Mouse (Mus musculus): Measurements from ENCODE around the gene Crhr1.

Gene Crhr1

GRCm38 (mm10) chr11:104132580-104133441, at the start of gene Crhr1:
Gene Crhr1, plus strand, starts transcription at chr11:104132855.
- no peak for DNase-seq

- DNase-seq = no peak
Observed at GRCm38 (mm10) chr11:104083248-104083647, 49.4 kb upstream of the Crhr1 start.

- no peak for DNase-seq
Observed at GRCm38 (mm10) chr11:104083716-104084115, 48.9 kb upstream of the Crhr1 start.

DNA sequence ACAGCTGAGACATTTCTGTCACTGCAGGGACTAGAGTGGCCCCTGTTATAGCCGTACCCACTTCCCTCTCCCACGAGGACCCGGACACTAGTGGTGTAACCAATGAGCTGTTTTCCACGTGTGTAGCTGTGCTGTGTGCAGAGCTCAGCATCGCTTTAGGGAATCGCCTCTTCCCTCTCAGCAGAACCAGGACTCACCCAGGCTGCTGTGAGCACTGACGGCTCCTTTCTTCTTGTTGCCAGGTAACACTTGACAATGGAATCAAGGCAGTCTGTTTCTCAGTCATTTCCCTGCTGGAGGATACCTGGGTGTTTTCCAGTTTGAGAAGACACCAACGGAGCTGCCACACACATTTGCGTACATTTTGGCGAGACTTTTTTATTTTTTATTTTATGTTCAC, 44.1 kb upstream of the Crhr1 start:
- DNase-seq = no peak

DNA sequence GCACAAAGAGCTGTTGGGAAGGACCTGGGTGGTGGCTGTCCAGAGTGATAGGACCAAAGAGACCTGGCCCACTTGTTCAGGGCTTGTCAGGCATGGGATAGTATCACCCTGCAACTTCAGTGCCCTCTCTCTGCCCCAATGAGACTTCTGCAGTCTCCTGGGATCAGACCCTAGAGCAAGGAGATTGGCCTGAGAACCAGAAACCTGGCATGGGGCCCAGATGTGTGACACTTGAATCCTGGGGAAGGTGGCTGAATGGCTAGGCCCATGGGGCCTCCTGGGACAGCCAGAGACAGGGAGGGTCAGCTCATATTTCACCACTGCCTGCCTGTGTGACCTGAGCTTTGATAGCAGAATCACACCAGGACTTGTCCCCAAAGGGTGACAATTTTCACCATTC, 41.9 kb upstream of the Crhr1 start:
- DNase-seq = no peak

GRCm38 (mm10) chr11:104095151-104095550, 37.5 kb upstream of the Crhr1 start:
- DNase-seq = no peak

DNA sequence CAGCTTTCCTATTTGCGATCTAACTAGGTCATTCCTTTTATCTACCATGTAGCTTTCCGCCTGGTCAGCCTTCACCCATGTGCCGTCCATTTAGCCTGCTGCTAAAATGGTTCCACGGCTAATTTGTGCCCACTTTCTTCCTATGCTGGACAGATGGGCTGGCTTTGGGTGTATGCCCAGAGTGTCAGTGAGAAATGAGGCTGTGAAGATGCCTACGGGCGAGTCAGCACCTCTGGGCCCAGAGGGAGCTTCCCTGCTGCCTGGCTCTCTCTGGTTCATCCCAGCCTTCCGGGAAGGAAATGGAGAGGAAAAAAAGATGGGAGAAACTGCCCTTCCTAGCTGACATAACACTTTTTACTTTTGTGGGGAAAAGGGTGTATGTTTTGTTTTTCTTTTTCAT, 36.1 kb upstream of the Crhr1 start:
- no peak for DNase-seq

- DNase-seq = no peak
Observed at GRCm38 (mm10) chr11:104099542-104099941, 33.1 kb upstream of the Crhr1 start.

- no peak for DNase-seq
Observed at GRCm38 (mm10) chr11:104102641-104103040, 30.0 kb upstream of the Crhr1 start.

DNA sequence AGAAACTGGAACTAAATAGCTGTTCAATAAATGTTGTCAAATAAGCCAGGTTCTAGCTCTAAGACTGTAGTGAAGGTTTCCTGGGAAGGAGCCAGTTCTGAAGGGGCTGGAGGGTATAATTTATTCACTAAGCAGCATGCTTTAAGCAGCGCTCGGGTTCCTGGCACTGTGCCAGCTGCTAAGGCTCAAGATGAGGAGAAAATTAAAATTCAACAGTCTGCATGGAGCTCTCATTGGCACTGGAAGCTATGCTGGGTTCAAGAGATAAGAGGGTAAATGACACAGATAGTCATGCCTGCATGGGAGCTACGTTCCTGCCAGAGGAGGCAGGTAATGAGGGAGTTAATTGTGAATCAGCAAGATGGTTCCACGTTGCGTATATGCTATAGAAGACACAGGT, 26.3 kb upstream of the Crhr1 start:
- DNase-seq = no peak

DNA sequence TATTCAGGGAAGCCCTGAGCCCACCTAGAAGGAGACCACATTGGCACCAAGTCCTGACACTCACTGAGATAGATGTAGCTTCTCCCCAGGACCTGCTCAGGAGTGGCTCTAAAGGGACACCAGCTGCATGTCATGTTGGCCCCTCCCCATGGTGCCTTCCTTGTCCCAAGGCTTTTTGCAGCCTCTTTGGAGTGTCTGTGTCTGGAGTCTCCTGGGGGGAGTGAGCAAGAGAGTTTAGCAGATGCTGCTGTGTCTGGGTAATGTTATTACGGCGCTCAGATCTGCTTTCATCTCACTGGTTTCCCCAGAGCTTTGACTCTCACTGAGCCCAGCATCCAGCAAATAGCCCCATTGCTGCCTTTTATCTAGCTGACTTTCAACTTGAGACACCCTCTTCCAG, 25.7 kb upstream of the Crhr1 start:
- DNase-seq = no peak

GRCm38 (mm10) chr11:104110366-104110765, 22.3 kb upstream of the Crhr1 start:
- no peak for DNase-seq

DNA sequence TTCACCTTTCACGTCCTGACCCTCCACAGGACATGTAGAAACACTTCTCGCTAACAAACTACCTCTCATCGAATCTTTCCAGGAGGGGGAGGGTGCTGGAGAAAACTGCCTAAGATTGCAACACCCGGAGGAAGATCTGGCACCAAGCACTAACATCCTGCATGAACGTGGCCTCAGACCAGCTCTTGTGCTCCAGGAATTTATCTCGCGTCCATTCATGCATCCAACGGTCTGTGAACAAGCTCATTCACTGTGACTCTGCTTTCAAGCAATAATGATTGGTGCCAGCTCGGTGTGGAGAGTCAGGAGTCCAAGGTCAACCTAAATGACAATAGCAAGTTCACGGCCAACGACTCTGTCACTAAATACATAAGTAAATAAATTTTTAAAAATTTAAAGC, 20.8 kb upstream of the Crhr1 start:
- DNase-seq = no peak

- DNase-seq = no peak
Observed at GRCm38 (mm10) chr11:104113699-104114098, 19.0 kb upstream of the Crhr1 start.

- peak; percentile 84 to 85 for DNase-seq
Observed at GRCm38 (mm10) chr11:104114690-104115089, 18.0 kb upstream of the Crhr1 start.

DNA sequence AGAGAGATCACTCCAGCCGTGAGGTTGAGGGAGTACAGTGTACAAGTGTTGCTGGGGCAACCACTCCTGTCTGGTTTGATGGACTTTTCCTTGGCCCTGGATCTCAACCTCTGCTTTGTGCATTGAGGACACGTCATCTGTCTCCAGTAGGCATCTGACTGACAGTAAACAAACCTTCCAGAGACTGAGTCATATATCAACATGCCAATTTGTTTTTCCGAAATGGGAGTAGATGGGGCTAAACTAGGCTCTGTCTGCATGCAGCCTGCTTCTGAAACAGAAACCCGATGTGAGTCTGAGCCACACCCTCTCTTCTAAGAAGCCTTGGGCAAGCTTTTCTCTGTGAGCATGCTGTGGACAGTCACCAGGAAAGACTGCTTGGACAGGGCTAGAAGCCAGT, 14.3 kb upstream of the Crhr1 start:
- DNase-seq = no peak

- DNase-seq = no peak
Observed at GRCm38 (mm10) chr11:104122966-104123365, 9.7 kb upstream of the Crhr1 start.

- DNase-seq = no peak
Observed at GRCm38 (mm10) chr11:104123479-104123878, 9.2 kb upstream of the Crhr1 start.

DNA sequence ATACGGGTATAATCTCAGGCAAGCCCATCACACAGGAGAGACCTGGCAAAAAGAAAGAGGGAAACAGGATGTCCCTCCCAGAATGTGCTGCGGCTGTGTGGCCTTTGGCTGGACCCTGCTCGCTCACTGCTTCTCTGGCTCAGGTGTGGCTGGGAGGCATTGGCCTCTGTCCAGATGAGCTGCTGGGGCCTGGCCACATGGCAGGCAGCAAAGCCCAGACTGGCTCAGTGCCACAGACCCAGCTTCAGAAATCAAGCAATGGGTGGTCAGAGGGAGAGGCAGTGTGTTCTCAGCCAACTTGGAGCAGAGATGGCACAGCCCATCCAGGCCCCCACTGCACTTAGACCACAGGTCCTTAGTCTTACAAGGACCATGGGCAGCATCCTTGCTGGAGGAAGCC, 8.1 kb upstream of the Crhr1 start:
- no peak for DNase-seq

DNA sequence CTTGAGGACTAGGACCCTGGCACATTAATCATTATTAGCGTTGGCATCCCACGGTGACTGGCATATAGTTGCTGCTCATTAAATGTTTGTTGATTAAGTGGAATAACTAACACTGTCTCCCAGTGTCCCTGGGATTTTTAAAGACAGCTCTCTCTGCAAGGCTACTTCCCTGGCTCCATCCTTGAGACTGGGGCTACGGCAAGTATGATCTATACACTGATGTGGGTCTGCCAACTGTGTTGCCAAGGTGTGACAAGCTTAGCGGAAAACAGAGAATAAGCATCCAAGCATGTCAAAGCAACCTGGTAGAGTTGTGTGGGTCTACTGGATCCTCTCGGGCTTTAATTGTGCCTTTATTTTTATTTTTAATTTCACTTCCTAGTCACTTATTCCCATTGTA, 3.2 kb upstream of the Crhr1 start:
- no peak for DNase-seq

GRCm38 (mm10) chr11:104130721-104131647, 1.7 kb upstream of the Crhr1 start:
- DNase-seq = no peak

DNA sequence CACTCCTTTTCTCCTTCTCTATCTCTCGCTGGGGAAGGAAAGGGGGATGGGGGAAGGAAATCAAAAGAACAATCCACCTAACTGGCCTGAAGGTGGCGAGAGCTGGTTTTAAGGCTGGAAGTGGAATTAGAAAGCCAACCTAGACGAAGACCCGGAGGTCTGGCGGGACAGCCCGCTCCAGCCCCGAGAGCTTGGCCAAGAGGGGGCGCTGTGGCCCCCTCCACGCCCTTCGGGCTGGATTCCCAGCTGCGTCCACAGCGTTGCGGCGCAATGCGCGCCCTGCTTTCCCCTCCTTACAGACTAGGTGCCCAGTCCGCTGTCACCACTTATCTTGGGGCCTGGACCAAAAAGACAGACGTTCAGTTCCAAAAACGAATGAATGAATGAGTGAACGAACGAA, 899 bp upstream of the Crhr1 start:
- no peak for DNase-seq

DNA sequence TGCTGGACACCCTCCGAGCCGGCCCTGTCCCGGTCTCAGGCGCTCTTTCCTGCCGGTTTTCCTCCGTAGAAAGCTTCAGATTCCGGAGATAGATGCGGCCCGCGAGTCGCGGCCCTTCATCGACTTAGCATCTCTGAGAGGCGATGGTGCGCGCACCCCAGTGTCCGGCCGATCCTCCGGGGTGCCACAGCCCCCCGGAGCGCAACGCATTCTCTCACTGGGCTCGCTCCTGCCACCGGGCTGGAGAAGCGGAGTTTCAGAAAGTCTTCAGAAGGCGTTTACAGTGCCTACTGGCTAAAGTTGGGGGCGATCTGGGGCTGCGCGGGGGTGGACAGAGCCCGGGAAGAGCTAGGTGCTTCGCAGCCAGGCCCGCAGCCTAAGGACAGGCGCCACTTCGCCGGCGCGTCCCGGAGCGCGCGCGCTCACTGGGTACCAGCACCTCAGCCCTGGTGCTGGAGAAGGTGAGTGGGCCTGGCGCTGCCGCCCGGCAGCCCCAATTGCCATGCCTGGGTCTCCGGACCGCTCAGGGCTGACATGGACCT, 858 bp downstream of the Crhr1 start:
- no peak for DNase-seq

DNA sequence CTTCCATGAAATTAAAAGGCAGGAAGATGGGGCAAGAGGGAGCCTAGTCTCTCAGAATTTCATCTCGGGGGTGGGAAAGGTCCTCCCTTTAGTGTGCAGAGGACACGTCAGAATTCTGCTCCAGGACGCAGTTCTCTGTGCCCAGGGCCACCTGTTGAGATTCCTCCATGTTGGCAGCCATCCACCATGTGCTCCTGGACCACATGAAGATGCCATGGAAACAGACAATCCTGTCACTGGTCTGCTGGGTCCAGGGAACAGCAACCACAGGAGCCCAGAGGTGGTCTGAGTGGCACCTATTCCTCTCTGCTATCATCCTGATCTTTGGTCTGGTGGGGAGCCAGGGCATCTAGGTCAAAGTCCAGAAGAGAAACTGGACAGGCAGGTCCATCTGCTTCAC, 6.3 kb downstream of the Crhr1 start:
- no peak for DNase-seq
